Mouse (Mus musculus) G1E (cell line): ENCODE data around the gene Agbl4. TPM values are rescaled to one million over a fixed set of nuclear protein-coding genes. Genes with fewer than 3 reads are reported as not detected.

Experiments
- ATAC-seq: 2 replicates; pipeline ENCODE4 v1.8.0; 2016; ENCODE audit warnings: mild to moderate bottlenecking; ENCODE audit not compliant: insufficient number of reproducible peaks, poor library complexity, low FRiP score, severe bottlenecking; ENCODE audit errors: extremely low read depth
- DNase-seq: peaks from one replicate; pipeline ENCODE4 v3.0.0; 2012; ENCODE audit warnings: low spot score
- H3K27me3 ChIP-seq: 2 replicates; pipeline ENCODE4 v1.6.1; 2012; ENCODE audit warnings: mild to moderate bottlenecking, low read length, inconsistent platforms; ENCODE audit not compliant: insufficient read depth
- H3K36me3 ChIP-seq: replicated peaks from 2 replicates; pipeline ENCODE3; 2012; ENCODE audit warnings: mild to moderate bottlenecking, inconsistent platforms
- H3K4me1 ChIP-seq: 2 replicates; pipeline ENCODE4 v1.6.1; 2012; ENCODE audit warnings: low read depth, low read length, inconsistent platforms, mixed read lengths; ENCODE audit not compliant: insufficient read depth
- H3K4me3 ChIP-seq: 2 replicates; pipeline ENCODE4 v1.5.1; 2012; ENCODE audit warnings: low read depth, mild to moderate bottlenecking, inconsistent platforms, low read length, moderate library complexity, mixed read lengths
- H3K9me3 ChIP-seq: replicated peaks from 2 replicates; pipeline ENCODE4 v1.6.1; 2012; ENCODE audit warnings: inconsistent platforms
- CTCF ChIP-seq: IDR thresholded peaks from 2 replicates; pipeline ENCODE4 v1.5.1; 2012; ENCODE audit warnings: low read depth, low read length, inconsistent platforms, mixed read lengths
- GATA1 ChIP-seq: IDR thresholded peaks from 2 replicates; pipeline ENCODE4 v1.6.1; 2012; ENCODE audit warnings: borderline replicate concordance, low read length, inconsistent platforms, mixed read lengths
- GATA2 ChIP-seq: IDR thresholded peaks from 2 replicates; pipeline ENCODE4 v1.6.1; 2012; ENCODE audit warnings: low read depth, low read length, inconsistent platforms, borderline replicate concordance
- POLR2AphosphoS5 ChIP-seq: IDR thresholded peaks from 2 replicates; pipeline ENCODE4 v1.6.1; 2012; ENCODE audit warnings: low read depth, low read length, inconsistent platforms; ENCODE audit not compliant: insufficient replicate concordance
- TAL1 ChIP-seq: conservative IDR thresholded peaks from 2 replicates; pipeline ENCODE4 v1.6.1; 2012; ENCODE audit warnings: low read depth, low read length, inconsistent platforms, mixed read lengths
- polyA plus RNA-seq: library from polyadenylated mRNA; stranded (reverse); fragments of >175 nt; gene quantifications from 2 replicates; pipeline ENCODE4 v1.2.3, GENCODE M21; 2012
- total RNA-seq, 2 experiments: library from RNA; stranded (forward) in 1 of 2; stranded (reverse) in 1 of 2; fragments of 200-1000 nt in 1 of 2; fragments of >200 nt in 1 of 2; fragmentation: Nextera tagmentation in 1 of 2; gene quantifications; 2 replicates each; pipeline ENCODE4 v1.2.3; 2014 to 2017

Gene Agbl4
- total and polyA plus RNA-seq, 3 experiments: 0.55 TPM; not detected in 2

GRCm38 (mm10) chr4:111666713-111667112, 1269.3 kb downstream of the Agbl4 start:
- no peak overlapping the region for H3K4me3 ChIP-seq
- TF ChIP-seq CTCF (no peak), GATA2 (no peak), GATA1 (no peak), TAL1 (no peak), POLR2AphosphoS5 (no peak)
- ATAC-seq (no peak), DNase-seq (no peak)
- H3K4me1 ChIP-seq: no peaks in the 10 kb centered on the region
- H3K9me3 ChIP-seq: peaks cover 10% of the 10 kb centered on the region
- no peaks in the 10 kb centered on the region for H3K36me3 ChIP-seq
- no peaks in the 10 kb centered on the region for H3K27me3 ChIP-seq

- TF ChIP-seq CTCF (no peak), POLR2AphosphoS5 (no peak), GATA2 (no peak), TAL1 (no peak), GATA1 (no peak)
- H3K4me1 ChIP-seq: no peaks in the 10 kb centered on the region
- H3K36me3 ChIP-seq: no peaks in the 10 kb centered on the region
These were observed 1271.9 kb downstream of the Agbl4 start for GRCm38 (mm10) chr4:111669369-111669768.

GRCm38 (mm10) chr4:111670566-111671421, 1273.3 kb downstream of the Agbl4 start:
- no peaks in the 10 kb centered on the region for H3K36me3 ChIP-seq
- H3K4me1 ChIP-seq: no peaks in the 10 kb centered on the region
- DNase-seq: no peak
- no peaks in the 10 kb centered on the region for H3K27me3 ChIP-seq
- no peak overlapping the region for H3K4me3 ChIP-seq
- H3K9me3 ChIP-seq: peaks cover 14% of the 10 kb centered on the region; the same call in 1 of the 2 replicates
- ATAC-seq: no peak
- TF ChIP-seq TAL1 (no peak), POLR2AphosphoS5 (no peak)

More at GRCm38 (mm10) chr4:111669369-111669768, 1271.9 kb downstream of the Agbl4 start:
- ATAC-seq (no peak), DNase-seq (no peak)
- H3K4me3 ChIP-seq: no peak overlapping the region
- H3K27me3 ChIP-seq: no peaks in the 10 kb centered on the region
- peaks cover 14% of the 10 kb centered on the region; the same call in 1 of the 2 replicates for H3K9me3 ChIP-seq

- no peak for DNase-seq
- no peaks in the 10 kb centered on the region for H3K36me3 ChIP-seq
- TF ChIP-seq CTCF: no peak
- no peak for TF ChIP-seq GATA2
- TF ChIP-seq TAL1: no peak
- H3K4me1 ChIP-seq: no peaks in the 10 kb centered on the region
- no peak overlapping the region for H3K4me3 ChIP-seq
- H3K27me3 ChIP-seq: no peaks in the 10 kb centered on the region
- ATAC-seq: no peak
- peaks cover 14% of the 10 kb centered on the region; the same call in 1 of the 2 replicates for H3K9me3 ChIP-seq
These were observed 1274.0 kb downstream of the Agbl4 start for GRCm38 (mm10) chr4:111671440-111671839.

GRCm38 (mm10) chr4:111673904-111674303, 1276.4 kb downstream of the Agbl4 start:
- H3K4me1 ChIP-seq: no peaks in the 10 kb centered on the region
- no peak for TF ChIP-seq TAL1
- TF ChIP-seq GATA1: no peak
- TF ChIP-seq GATA2: no peak
- no peak for TF ChIP-seq CTCF
- no peak for TF ChIP-seq POLR2AphosphoS5
- ATAC-seq: no peak
- peaks cover 14% of the 10 kb centered on the region; the same call in 1 of the 2 replicates for H3K9me3 ChIP-seq
- no peak overlapping the region for H3K4me3 ChIP-seq
- H3K27me3 ChIP-seq: no peaks in the 10 kb centered on the region
- DNase-seq: no peak
- no peaks in the 10 kb centered on the region for H3K36me3 ChIP-seq

GRCm38 (mm10) chr4:111681926-111682325, 1284.5 kb downstream of the Agbl4 start:
- Histone ChIP-seq H3K9me3 (peaks cover 10% of the 10 kb centered on the region), H3K4me3 (no peak overlapping the region), H3K27me3 (no peaks in the 10 kb centered on the region), H3K36me3 (no peaks in the 10 kb centered on the region), H3K4me1 (no peaks in the 10 kb centered on the region)
- ATAC-seq (no peak), DNase-seq (no peak)
- TF ChIP-seq GATA2: no peak
- TF ChIP-seq CTCF: no peak
- TF ChIP-seq GATA1: no peak
- no peak for TF ChIP-seq POLR2AphosphoS5
- TF ChIP-seq TAL1: no peak
